Comparison of ENCODE assay signal across 9 mouse cellular contexts in genomic region chr2:165791657-165792056, GRCm38 (mm10).
DNase-seq lines count a peak whose midpoint lies in the region; ATAC-seq and TF ChIP-seq lines count a peak whose summit lies in the region.
"Had no signal": no experiment of that assay in that cellular context is flagged by ENCODE, and none has a peak within 500 bp of the region (broad histone marks: within the 10 kb centered on the region; RNA-seq: fewer than 3 reads in every experiment).

No protein-coding gene starts in this region.

- 73% methylated on average over 9 of the region's 9 CpGs for WGBS in embryonic facial prominence, embryonic 10.5 days
- WGBS in hindbrain, embryonic 10.5 days, result 73% methylated on average over 9 of the region's 9 CpGs
- 67% methylated on average over 9 of the region's 9 CpGs for WGBS in limb, embryonic 14.5 days
- WGBS in midbrain, embryonic 14.5 days, result 73% methylated on average over 9 of the region's 9 CpGs

- peak; percentile 36 for DNase-seq in right cerebral cortex, adult 18-20 months
- no peak for DNase-seq in right cerebral cortex, postnatal 36 days (ENCODE audit: low spot score in 2 of 2)
- DNase-seq in adrenal gland, adult 2 months, result peak; percentile 44
- DNase-seq in embryonic facial prominence, embryonic 10.5 days (ENCODE audit: low spot score), result peak; percentile 74
- DNase-seq in hindbrain, embryonic 10.5 days (ENCODE audit: low spot score), result peak; percentile 61
- DNase-seq in limb, embryonic 14.5 days (ENCODE audit: low spot score), result peak; percentile 42
- peak; percentile 76 for DNase-seq in midbrain, embryonic 14.5 days
- DNase-seq in thymus, postnatal 0 days (ENCODE audit: low spot score), result peak; percentile 67

- H3K9ac ChIP-seq in limb, embryonic 14.5 days (ENCODE audit: low read depth, low read length, severe bottlenecking), result no peak overlapping the region
- H3K9ac ChIP-seq in midbrain, embryonic 14.5 days (replicated peaks; ENCODE audit: low read length), result no peak overlapping the region

- no peak for TF ChIP-seq POLR2A in limb, embryonic 14.5 days (IDR thresholded peaks at IDR 0.05; ENCODE audit: borderline replicate concordance, extremely low read depth, insufficient read depth, insufficient read length)

- no peak overlapping the region for H3K4me3 ChIP-seq in embryonic facial prominence, embryonic 10.5 days
- no peak overlapping the region for H3K4me3 ChIP-seq in hindbrain, embryonic 10.5 days
- no peak overlapping the region for H3K4me3 ChIP-seq in limb, embryonic 14.5 days (replicated peaks; ENCODE audit: low read length)
- H3K4me3 ChIP-seq in midbrain, embryonic 14.5 days (replicated peaks; ENCODE audit: low read depth, low read length), result no peak overlapping the region
- H3K4me3 ChIP-seq: erythroblast, embryonic 14.5 days had no signal

- H3K27me3 ChIP-seq in embryonic facial prominence, embryonic 10.5 days (replicated peaks; ENCODE audit: low read depth, poor library complexity, severe bottlenecking), result no peaks in the 10 kb centered on the region
- H3K27me3 ChIP-seq in hindbrain, embryonic 10.5 days (ENCODE audit: insufficient read depth, poor library complexity, severe bottlenecking), result no peaks in the 10 kb centered on the region
- no peaks in the 10 kb centered on the region for H3K27me3 ChIP-seq in limb, embryonic 14.5 days (ENCODE audit: control insufficient read depth, insufficient read depth, low read length)
- no peaks in the 10 kb centered on the region for H3K27me3 ChIP-seq in midbrain, embryonic 14.5 days (ENCODE audit: control insufficient read depth, insufficient read depth, low read length)

- H3K36me3 ChIP-seq in embryonic facial prominence, embryonic 10.5 days (replicated peaks), result peaks cover 97% of the 10 kb centered on the region
- peaks cover 98% of the 10 kb centered on the region for H3K36me3 ChIP-seq in hindbrain, embryonic 10.5 days
- peaks cover 90% of the 10 kb centered on the region for H3K36me3 ChIP-seq in limb, embryonic 14.5 days (ENCODE audit: control insufficient read depth, insufficient read depth, low read length)
- peaks cover 91% of the 10 kb centered on the region for H3K36me3 ChIP-seq in midbrain, embryonic 14.5 days (ENCODE audit: control insufficient read depth, insufficient read depth, low read length)

- peaks cover 6% of the 10 kb centered on the region; the same call in 1 of the 2 replicates for H3K4me1 ChIP-seq in embryonic facial prominence, embryonic 10.5 days
- peaks cover 18% of the 10 kb centered on the region for H3K4me1 ChIP-seq in hindbrain, embryonic 10.5 days (replicated peaks)
- no peaks in the 10 kb centered on the region; the same call in 1 of the 2 replicates for H3K4me1 ChIP-seq in limb, embryonic 14.5 days (ENCODE audit: control insufficient read depth, insufficient read depth, low read length)
- H3K4me1 ChIP-seq in midbrain, embryonic 14.5 days (ENCODE audit: control insufficient read depth, insufficient read depth, low read length), result 0 out of 2 replicates have a peak, but pooled peaks cover 5% of the 10 kb centered on the region

- no peaks in the 10 kb centered on the region for H3K9me3 ChIP-seq in embryonic facial prominence, embryonic 10.5 days
- no peaks in the 10 kb centered on the region for H3K9me3 ChIP-seq in hindbrain, embryonic 10.5 days
- H3K9me3 ChIP-seq in limb, embryonic 14.5 days (ENCODE audit: control insufficient read depth, low read length), result no peaks in the 10 kb centered on the region
- no peaks in the 10 kb centered on the region for H3K9me3 ChIP-seq in midbrain, embryonic 14.5 days (ENCODE audit: control insufficient read depth, low read length)

- H3K4me2 ChIP-seq in limb, embryonic 14.5 days (replicated peaks; ENCODE audit: low read depth, low read length, severe bottlenecking), result no peak overlapping the region
- H3K4me2 ChIP-seq in midbrain, embryonic 14.5 days (ENCODE audit: low read length), result no peak overlapping the region

- H3K27ac ChIP-seq in embryonic facial prominence, embryonic 10.5 days (replicated peaks), result no peak overlapping the region
- peak overlapping the region; percentile 17 for H3K27ac ChIP-seq in hindbrain, embryonic 10.5 days
- no peak overlapping the region for H3K27ac ChIP-seq in limb, embryonic 14.5 days (replicated peaks; ENCODE audit: low read depth, low read length)
- peak overlapping the region; percentile 3; the same call in 1 of the 2 replicates for H3K27ac ChIP-seq in midbrain, embryonic 14.5 days (replicated peaks; ENCODE audit: low read depth, low read length)

- ATAC-seq in limb, embryonic 14.5 days (ENCODE audit: low FRiP score, low read depth), result no peak
- ATAC-seq in midbrain, embryonic 14.5 days (ENCODE audit: low FRiP score, low TSS enrichment), result peak; percentile 37; the same call in 1 of the 2 replicates

Comparison
In these comparisons a context has a peak if more than half of its experiments do, and no peak if none do; other contexts are left out.
1. DNase-seq: peak in right cerebral cortex, adult 18-20 months (single experiment), adrenal gland, adult 2 months (single experiment), embryonic facial prominence, embryonic 10.5 days (single experiment), hindbrain, embryonic 10.5 days (single experiment), limb, embryonic 14.5 days (single experiment), midbrain, embryonic 14.5 days (single experiment) and thymus, postnatal 0 days (single experiment); none in right cerebral cortex, postnatal 36 days (0 of 2).
2. H3K27ac ChIP-seq: peak in hindbrain, embryonic 10.5 days (single experiment) and midbrain, embryonic 14.5 days (single experiment); none in embryonic facial prominence, embryonic 10.5 days (single experiment) and limb, embryonic 14.5 days (single experiment).